Comparison of ENCODE assay signal across 9 mouse cellular contexts in genomic region chr12:77011092-77011720, GRCm38 (mm10). TPM values are rescaled to one million over a fixed set of nuclear protein-coding genes. Genes with fewer than 3 reads are reported as not detected.
DNase-seq lines count a peak whose midpoint lies in the region; ATAC-seq and TF ChIP-seq lines count a peak whose summit lies in the region.
"Had no signal": no experiment of that assay in that cellular context is flagged by ENCODE, and none has a peak within 500 bp of the region (broad histone marks: within the 10 kb centered on the region; RNA-seq: fewer than 3 reads in every experiment).

No protein-coding gene starts in this region.

- H3K27ac ChIP-seq in cortical plate, adult 2 months (ENCODE audit: insufficient read depth, low read length) = no peak overlapping the region
- H3K27ac ChIP-seq: midbrain, embryonic 12.5 days had no signal

- no peak overlapping the region for H3K4me3 ChIP-seq in cortical plate, adult 2 months (ENCODE audit: insufficient read depth, low read length)
- H3K4me3 ChIP-seq: midbrain, embryonic 12.5 days had no signal

- no peak for ATAC-seq in cerebellum, adult (ENCODE audit: insufficient number of reproducible peaks, low FRiP score, low TSS enrichment)

- peak; percentile 34 to 38 for DNase-seq in cerebellum, adult 18-20 months
- DNase-seq in kidney, adult 18-20 months = peak; percentile 4
- no peak for DNase-seq in kidney, adult 11 months
- DNase-seq in 416B (ENCODE audit: low read depth) = peak; percentile 42
- DNase-seq in testis, postnatal 10 days (ENCODE audit: low spot score) = no peak
- DNase-seq in ovary, postnatal 10 days (ENCODE audit: low spot score) = no peak

- TF ChIP-seq POLR2A in cortical plate, adult 2 months (IDR thresholded peaks at IDR 0.05; ENCODE audit: extremely low read depth, insufficient read depth, low read length) = no peak

- H3K4me1 ChIP-seq in cortical plate, adult 2 months (ENCODE audit: control insufficient read depth, insufficient read depth, low read length) = peaks cover 2% of the 10 kb centered on the region; the same call in 1 of the 2 replicates

- TF ChIP-seq CTCF in cortical plate, adult 2 months (IDR thresholded peaks at IDR 0.05; ENCODE audit: extremely low read depth, insufficient read depth, low read length) = peak; percentile 11; the same call in 1 of the 2 replicates

RNA-seq across cellular contexts. Expression of gene Max, which starts 49.2 kb away (rescaled TPM):
- polyA plus RNA-seq in cortical plate, adult 2 months (2012; rRNA removed) = 49.5 and 52.8 TPM in 2 replicates

Comparison
In these comparisons a context has a peak if more than half of its experiments do, and no peak if none do; other contexts are left out.
1. DNase-seq: peak in cerebellum, adult 18-20 months (2 of 2), kidney, adult 18-20 months (single experiment) and 416B (single experiment); none in kidney, adult 11 months (single experiment), testis, postnatal 10 days (single experiment) and ovary, postnatal 10 days (single experiment).